Mouse (Mus musculus) myocyte (in vitro differentiated cells): Measurements from ENCODE around the gene St5. TPM values are rescaled to one million over a fixed set of nuclear protein-coding genes. Genes with fewer than 3 reads are reported as not detected.

ENCODE experiments used
- H3K27me3 ChIP-seq: one replicate; pipeline ENCODE4 v1.6.1; 2011; ENCODE audit not compliant: control insufficient read depth, insufficient read depth, insufficient read length
- H3K36me3 ChIP-seq: one replicate; pipeline ENCODE4 v1.6.1; 2011; ENCODE audit not compliant: control insufficient read depth, insufficient read depth
- H3K4me2 ChIP-seq: one replicate; pipeline ENCODE4 v1.6.1; 2011; ENCODE audit warnings: low read depth, control low read depth
- H3K4me3 ChIP-seq: one replicate; pipeline ENCODE4 v1.5.1; 2011; ENCODE audit warnings: mild to moderate bottlenecking, control low read depth, moderate library complexity
- H3K79me2 ChIP-seq: one replicate; pipeline ENCODE4 v1.6.1; 2011; ENCODE audit not compliant: control insufficient read depth, insufficient read depth
- H3ac ChIP-seq: one replicate; pipeline ENCODE4 v1.6.1; 2011; ENCODE audit not compliant: control insufficient read depth, insufficient read length
- CEBPB ChIP-seq: IDR thresholded peaks from 2 replicates; pipeline ENCODE4 v1.6.1; 2011; ENCODE audit warnings: mild to moderate bottlenecking, moderate library complexity; ENCODE audit not compliant: poor library complexity, insufficient read depth, severe bottlenecking
- E2F4 ChIP-seq: IDR thresholded peaks from one replicate; pipeline ENCODE4 v1.6.1; 2011; ENCODE audit warnings: mild to moderate bottlenecking, control low read depth, moderate library complexity; ENCODE audit not compliant: insufficient read depth
- MAX ChIP-seq: IDR thresholded peaks from one replicate; pipeline ENCODE4 v1.6.1; 2011; ENCODE audit warnings: low read depth, mild to moderate bottlenecking, control low read depth
- MYOD1 ChIP-seq, 3 experiments: IDR thresholded peaks; one replicate each; pipeline ENCODE4 v1.6.1; 2011; ENCODE audit warnings: control low read depth in 2 of 3, low read depth in 2 of 3, mild to moderate bottlenecking in 2 of 3, moderate library complexity in 1 of 3; ENCODE audit not compliant: insufficient read length in 2 of 3, control insufficient read depth in 1 of 3
- MYOG ChIP-seq, 3 experiments: IDR thresholded peaks; one replicate each; pipeline ENCODE4 v1.6.1; 2011; ENCODE audit warnings: control low read depth in 2 of 3, low read depth in 2 of 3, mild to moderate bottlenecking in 2 of 3; ENCODE audit not compliant: insufficient read length in 2 of 3, control insufficient read depth in 1 of 3, insufficient read depth in 1 of 3
- POLR2A ChIP-seq: IDR thresholded peaks from one replicate; pipeline ENCODE4 v1.6.1; 2011; ENCODE audit warnings: low read depth, mild to moderate bottlenecking, control low read depth, moderate library complexity; ENCODE audit not compliant: insufficient read length
- POLR2AphosphoS2 ChIP-seq: IDR thresholded peaks from one replicate; pipeline ENCODE4 v1.6.1; 2011; ENCODE audit warnings: low read depth, control low read depth; ENCODE audit not compliant: insufficient read length
- REST ChIP-seq: IDR thresholded peaks from one replicate; pipeline ENCODE4 v1.6.1; 2011; ENCODE audit warnings: mild to moderate bottlenecking, control low read depth, moderate library complexity; ENCODE audit not compliant: insufficient read depth, insufficient read length
- SRF ChIP-seq: IDR thresholded peaks from one replicate; pipeline ENCODE4 v1.6.1; 2011; ENCODE audit warnings: low read depth; ENCODE audit not compliant: control insufficient read depth, insufficient read length
- TCF12 ChIP-seq: IDR thresholded peaks from one replicate; pipeline ENCODE4 v1.6.1; 2011; ENCODE audit warnings: mild to moderate bottlenecking, control low read depth; ENCODE audit not compliant: poor library complexity, insufficient read depth, severe bottlenecking
- TCF3 ChIP-seq: IDR thresholded peaks from one replicate; pipeline ENCODE4 v1.6.1; 2011; ENCODE audit warnings: low read depth, control low read depth; ENCODE audit not compliant: insufficient read length
- USF1 ChIP-seq: IDR thresholded peaks from one replicate; pipeline ENCODE4 v1.6.1; 2011; ENCODE audit warnings: low read depth, mild to moderate bottlenecking, control low read depth, moderate library complexity
- polyA plus RNA-seq: library from polyadenylated mRNA; unstranded; fragments of >200 nt; fragmentation: generic; extraction: Trizol; gene quantifications from one replicate; pipeline ENCODE4 v1.2.1, GENCODE M21; 2012; ENCODE audit warnings: missing spikeins

The St5 gene
- polyA plus RNA-seq, 1 experiment: 34.1 TPM

DNA sequence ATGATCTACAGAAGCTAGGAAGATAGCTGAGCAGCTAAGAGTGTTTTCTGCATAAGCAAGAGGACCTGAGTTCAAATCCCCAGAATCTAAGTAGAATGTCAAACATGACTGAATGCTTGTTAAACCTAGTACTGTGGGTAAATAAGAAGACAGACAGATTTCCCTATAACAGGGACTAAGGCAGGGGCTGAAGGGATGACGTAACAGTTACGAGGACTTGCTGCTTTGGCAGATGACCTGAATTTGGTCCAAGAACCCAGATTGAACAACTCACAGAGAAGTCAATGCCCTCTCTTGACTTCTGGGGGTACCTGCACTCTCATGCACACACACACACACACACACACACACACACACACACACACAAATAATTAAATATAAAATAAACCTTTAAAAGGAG is 93.1 kb downstream of the St5 start:
- Histone ChIP-seq H3K4me3 (no peak overlapping the region), H3K27me3 (no peaks in the 10 kb centered on the region), H3K4me2 (peak overlapping the region; percentile 3), H3K79me2 (peaks cover 79% of the 10 kb centered on the region), H3ac (no peak overlapping the region), H3K36me3 (peaks cover 21% of the 10 kb centered on the region)
- peak; percentile 51; the same call in 1 of the 2 replicates for TF ChIP-seq CEBPB
- no peak for TF ChIP-seq TCF3

DNA sequence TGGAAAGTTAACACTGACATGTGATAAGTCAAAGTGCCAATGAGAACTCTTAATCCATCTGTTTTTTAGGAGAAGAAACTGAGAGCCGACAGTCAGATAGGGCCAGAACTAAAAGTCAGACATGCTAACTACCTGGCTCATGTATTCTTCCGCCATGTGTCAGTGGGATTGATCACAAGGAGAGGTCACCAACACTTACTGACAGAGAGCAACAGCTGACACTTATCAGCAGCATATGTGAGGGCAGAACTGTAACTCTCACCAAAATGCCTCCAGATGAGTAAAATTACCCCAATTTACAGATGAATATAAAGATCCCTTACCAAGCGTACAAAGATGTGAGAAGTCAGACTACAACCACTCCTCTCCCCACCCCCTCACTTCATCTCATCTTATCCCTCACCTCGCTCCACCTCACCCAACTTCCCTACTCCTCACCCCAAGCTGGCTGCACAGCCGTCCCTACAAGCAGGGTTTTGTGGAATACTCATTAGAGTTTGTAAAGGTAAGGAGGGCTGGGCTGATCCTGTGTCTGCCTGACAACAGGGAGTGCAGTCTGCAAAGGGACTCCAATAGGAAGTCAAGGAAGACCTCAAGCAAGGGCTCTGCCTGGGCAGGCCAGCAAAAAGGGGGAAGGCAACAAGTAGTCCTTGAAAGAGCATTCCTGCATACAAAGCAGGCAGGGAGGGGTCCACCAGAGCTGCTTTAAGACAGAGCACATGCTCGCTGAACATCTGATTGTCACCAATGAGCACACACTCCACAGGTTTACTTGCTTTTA is 93.7 kb downstream of the St5 start:
- Histone ChIP-seq H3K4me2 (peak overlapping the region; percentile 3), H3K4me3 (no peak overlapping the region), H3ac (no peak overlapping the region), H3K36me3 (peaks cover 21% of the 10 kb centered on the region), H3K79me2 (peaks cover 79% of the 10 kb centered on the region), H3K27me3 (no peaks in the 10 kb centered on the region)
- TF ChIP-seq USF1 (no peak), MYOD1 (IDR thresholded peaks at IDR 0.05; ENCODE audit: control insufficient read depth in 1 of 3, insufficient read length in 2 of 3, low read depth in 2 of 3) (peak in 2 of 3 experiments; percentile 82)

DNA sequence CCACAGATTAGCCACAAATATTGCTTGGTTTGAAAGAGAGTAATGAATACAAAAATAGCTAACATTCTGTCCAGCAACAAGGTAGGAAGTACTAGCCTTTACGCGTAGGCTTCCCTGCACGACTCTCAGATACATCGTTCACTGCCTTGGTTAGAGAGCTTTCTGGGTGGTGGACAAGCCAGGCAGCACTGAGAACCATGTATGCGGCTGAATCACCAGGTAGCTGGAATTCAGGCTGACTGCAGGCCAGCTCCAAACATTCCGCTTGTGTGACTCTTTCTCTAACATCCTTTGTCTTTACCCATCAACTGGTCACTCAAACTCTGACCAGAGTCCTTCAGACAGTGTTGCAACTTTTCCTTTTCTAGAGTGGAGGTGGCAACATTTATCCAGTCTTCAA is 94.6 kb downstream of the St5 start:
- no peak for TF ChIP-seq USF1
- no peak for TF ChIP-seq E2F4
- TF ChIP-seq POLR2AphosphoS2: no peak
- H3K4me2 ChIP-seq: peak overlapping the region; percentile 13
- H3ac ChIP-seq: no peak overlapping the region
- peaks cover 81% of the 10 kb centered on the region for H3K79me2 ChIP-seq
- H3K4me3 ChIP-seq: no peak overlapping the region
- peaks cover 21% of the 10 kb centered on the region for H3K36me3 ChIP-seq
- no peaks in the 10 kb centered on the region for H3K27me3 ChIP-seq

- Histone ChIP-seq H3K4me3 (no peak overlapping the region), H3K27me3 (no peaks in the 10 kb centered on the region), H3K4me2 (peak overlapping the region; percentile 65), H3ac (no peak overlapping the region), H3K36me3 (peaks cover 10% of the 10 kb centered on the region), H3K79me2 (peaks cover 85% of the 10 kb centered on the region)
- TF ChIP-seq MYOD1 (IDR thresholded peaks at IDR 0.05; ENCODE audit: control insufficient read depth in 1 of 3, insufficient read length in 2 of 3, low read depth in 2 of 3) (peak in 2 of 3 experiments; percentile 65 to 74), TCF12 (peak; percentile 83), MYOG (IDR thresholded peaks at IDR 0.05; ENCODE audit: control insufficient read depth in 1 of 3, insufficient read depth in 1 of 3, insufficient read length in 2 of 3, low read depth in 2 of 3) (no peak), CEBPB (no peak)
Measured at GRCm38 (mm10) chr7:109606994-109607610, 96.3 kb downstream of the St5 start.

- TF ChIP-seq POLR2A: no peak
- no peak for TF ChIP-seq TCF3
- no peak for TF ChIP-seq MYOG (IDR thresholded peaks at IDR 0.05; ENCODE audit: control insufficient read depth in 1 of 3, insufficient read depth in 1 of 3, insufficient read length in 2 of 3, low read depth in 2 of 3)
- TF ChIP-seq SRF: no peak
- peak in 1 of 3 experiments; percentile 32 for TF ChIP-seq MYOD1 (IDR thresholded peaks at IDR 0.05; ENCODE audit: control insufficient read depth in 1 of 3, insufficient read length in 2 of 3, low read depth in 2 of 3)
- TF ChIP-seq REST: no peak
- Histone ChIP-seq H3ac (no peak overlapping the region), H3K36me3 (no peaks in the 10 kb centered on the region), H3K27me3 (no peaks in the 10 kb centered on the region), H3K4me2 (no peak overlapping the region), H3K79me2 (peaks cover 84% of the 10 kb centered on the region), H3K4me3 (no peak overlapping the region)
Measured at GRCm38 (mm10) chr7:109602562-109602961, 100.8 kb downstream of the St5 start.

- Histone ChIP-seq H3K4me3 (no peak overlapping the region), H3K27me3 (no peaks in the 10 kb centered on the region), H3ac (no peak overlapping the region), H3K36me3 (no peaks in the 10 kb centered on the region), H3K4me2 (no peak overlapping the region), H3K79me2 (peaks cover 85% of the 10 kb centered on the region)
- TF ChIP-seq MYOG (IDR thresholded peaks at IDR 0.05; ENCODE audit: control insufficient read depth in 1 of 3, insufficient read depth in 1 of 3, insufficient read length in 2 of 3, low read depth in 2 of 3): no peak
- TF ChIP-seq REST: no peak
- TF ChIP-seq POLR2AphosphoS2: no peak
- TF ChIP-seq CEBPB: 0 out of 2 replicates have a peak, but pooled peaks have one; percentile 65
- TF ChIP-seq MAX: no peak
- TF ChIP-seq MYOD1 (IDR thresholded peaks at IDR 0.05; ENCODE audit: control insufficient read depth in 1 of 3, insufficient read length in 2 of 3, low read depth in 2 of 3): no peak
Measured at GRCm38 (mm10) chr7:109602022-109602421, 101.4 kb downstream of the St5 start.
